Comparison of ENCODE assay signal across 25 mouse cellular contexts in the genomic region with DNA sequence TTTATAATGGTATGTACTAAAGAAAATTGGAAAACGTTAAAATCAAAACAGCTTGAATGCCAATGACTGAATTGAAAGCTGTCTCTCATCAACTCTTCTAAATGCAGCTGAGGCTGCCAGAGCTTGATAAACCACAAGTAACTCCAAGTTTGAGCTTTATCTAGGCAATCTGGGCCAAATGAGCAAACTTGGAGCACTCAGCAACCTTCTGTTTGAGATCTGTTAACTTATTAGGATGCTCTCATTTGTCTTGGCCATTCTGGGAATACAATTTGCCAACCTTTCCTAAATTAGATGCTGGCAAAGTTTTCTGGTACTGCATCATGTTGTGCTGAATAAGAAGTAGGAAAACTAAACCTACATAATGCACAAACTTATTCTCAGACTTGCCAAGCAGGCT. TPM values are rescaled to one million over a fixed set of nuclear protein-coding genes. Genes with fewer than 3 reads are reported as not detected.
A peak's percentile ranks its signal among the peaks of the same experiment; 100 is the strongest.
DNase-seq lines count a peak whose midpoint lies in the region; ATAC-seq and TF ChIP-seq lines count a peak whose summit lies in the region.
"Had no signal": no experiment of that assay in that cellular context is flagged by ENCODE, and none has a peak within 500 bp of the region (broad histone marks: within the 10 kb centered on the region; RNA-seq: fewer than 3 reads in every experiment).

No protein-coding gene starts in this region.

- no peak overlapping the region for H3K4me2 ChIP-seq in embryonic facial prominence, embryonic 14.5 days (ENCODE audit: low read depth, low read length)
- H3K4me2 ChIP-seq in hindbrain, postnatal 0 days (ENCODE audit: low read depth, low read length) = no peak overlapping the region
- H3K4me2 ChIP-seq in hindbrain, embryonic 16.5 days (ENCODE audit: low read length) = no peak overlapping the region
- no peak overlapping the region for H3K4me2 ChIP-seq in midbrain, postnatal 0 days (ENCODE audit: low read depth, low read length, poor library complexity, severe bottlenecking)
- H3K4me2 ChIP-seq in midbrain, embryonic 11.5 days = no peak overlapping the region
- H3K4me2 ChIP-seq: embryonic facial prominence, embryonic 12.5 days; heart, embryonic 11.5 days; heart, embryonic 15.5 days; hindbrain, embryonic 13.5 days had no signal

- H3K27me3 ChIP-seq in embryonic facial prominence, embryonic 14.5 days (replicated peaks; ENCODE audit: control insufficient read depth, insufficient read depth, low read length) = no peaks in the 10 kb centered on the region
- no peaks in the 10 kb centered on the region for H3K27me3 ChIP-seq in embryonic facial prominence, embryonic 10.5 days (replicated peaks; ENCODE audit: low read depth, poor library complexity, severe bottlenecking)
- no peaks in the 10 kb centered on the region for H3K27me3 ChIP-seq in hindbrain, postnatal 0 days (ENCODE audit: insufficient read depth, low read length)
- H3K27me3 ChIP-seq in hindbrain, embryonic 16.5 days (replicated peaks; ENCODE audit: control insufficient read depth, insufficient read depth, low read length) = no peaks in the 10 kb centered on the region
- no peaks in the 10 kb centered on the region for H3K27me3 ChIP-seq in midbrain, postnatal 0 days (ENCODE audit: insufficient read depth, low read length)
- H3K27me3 ChIP-seq in midbrain, embryonic 11.5 days (ENCODE audit: control insufficient read depth, insufficient read depth, low read length) = no peaks in the 10 kb centered on the region
- H3K27me3 ChIP-seq: embryonic facial prominence, embryonic 12.5 days; heart, embryonic 15.5 days; hindbrain, embryonic 13.5 days had no signal

- no peak overlapping the region for H3K27ac ChIP-seq in embryonic facial prominence, embryonic 14.5 days (replicated peaks; ENCODE audit: low read depth, low read length)
- no peak overlapping the region for H3K27ac ChIP-seq in embryonic facial prominence, embryonic 10.5 days (replicated peaks)
- no peak overlapping the region for H3K27ac ChIP-seq in hindbrain, postnatal 0 days
- no peak overlapping the region for H3K27ac ChIP-seq in hindbrain, embryonic 16.5 days (ENCODE audit: low read depth, low read length)
- no peak overlapping the region for H3K27ac ChIP-seq in midbrain, postnatal 0 days (ENCODE audit: low read depth, low read length)
- H3K27ac ChIP-seq in midbrain, embryonic 11.5 days (ENCODE audit: low read depth, low read length) = no peak overlapping the region
- H3K27ac ChIP-seq: embryonic facial prominence, embryonic 12.5 days; heart, embryonic 15.5 days; hindbrain, embryonic 13.5 days had no signal

- no peaks in the 10 kb centered on the region for H3K4me1 ChIP-seq in embryonic facial prominence, embryonic 14.5 days (ENCODE audit: control insufficient read depth, insufficient read depth, low read length)
- H3K4me1 ChIP-seq in embryonic facial prominence, embryonic 10.5 days = no peaks in the 10 kb centered on the region
- no peaks in the 10 kb centered on the region for H3K4me1 ChIP-seq in hindbrain, postnatal 0 days (ENCODE audit: insufficient read depth, low read length)
- no peaks in the 10 kb centered on the region for H3K4me1 ChIP-seq in hindbrain, embryonic 16.5 days (ENCODE audit: control insufficient read depth, insufficient read depth, low read depth, low read length)
- no peaks in the 10 kb centered on the region for H3K4me1 ChIP-seq in midbrain, postnatal 0 days (ENCODE audit: insufficient read depth, low read length)
- H3K4me1 ChIP-seq in midbrain, embryonic 11.5 days (ENCODE audit: control insufficient read depth, insufficient read depth, low read length) = no peaks in the 10 kb centered on the region
- H3K4me1 ChIP-seq: embryonic facial prominence, embryonic 12.5 days; heart, embryonic 15.5 days; hindbrain, embryonic 13.5 days had no signal

- H3K4me3 ChIP-seq in embryonic facial prominence, embryonic 14.5 days (ENCODE audit: low read depth, low read length) = no peak overlapping the region
- no peak overlapping the region for H3K4me3 ChIP-seq in embryonic facial prominence, embryonic 10.5 days
- no peak overlapping the region for H3K4me3 ChIP-seq in hindbrain, postnatal 0 days (ENCODE audit: low read length)
- H3K4me3 ChIP-seq in hindbrain, embryonic 16.5 days (ENCODE audit: low read length) = no peak overlapping the region
- H3K4me3 ChIP-seq in midbrain, postnatal 0 days (ENCODE audit: low read depth, low read length) = no peak overlapping the region
- no peak overlapping the region for H3K4me3 ChIP-seq in midbrain, embryonic 11.5 days (ENCODE audit: low read depth, low read length)
- H3K4me3 ChIP-seq: embryonic facial prominence, embryonic 12.5 days; heart, embryonic 15.5 days; hindbrain, embryonic 13.5 days had no signal

- DNase-seq in embryonic facial prominence, embryonic 14.5 days (ENCODE audit: low spot score) = peak; percentile 56
- no peak for DNase-seq in embryonic facial prominence, embryonic 10.5 days (ENCODE audit: low spot score)
- peak; percentile 3 for DNase-seq in hindbrain, postnatal 0 days (ENCODE audit: low spot score)
- peak; percentile 5 for DNase-seq in midbrain, postnatal 0 days (ENCODE audit: low spot score)
- DNase-seq in midbrain, embryonic 11.5 days (ENCODE audit: low spot score, missing footprints) = no peak
- no peak for DNase-seq in cerebellum, adult 9-11 months
- DNase-seq: adrenal gland, adult 8-10 months; adrenal gland, postnatal 36 days; B cell, adult 2 months; cerebellum, adult 18-20 months; cerebellum, postnatal 10 days; embryo, embryonic 11 days; gastrocnemius, postnatal 10 days; heart, adult 18-20 months; heart, postnatal 14 days had no signal

- TF ChIP-seq CTCF in hindbrain, postnatal 0 days (IDR thresholded peaks at IDR 0.05; ENCODE audit: low read depth) = no peak
- no peak for TF ChIP-seq CTCF in midbrain, postnatal 0 days (IDR thresholded peaks at IDR 0.05)

- no peaks in the 10 kb centered on the region for H3K9me3 ChIP-seq in embryonic facial prominence, embryonic 14.5 days (ENCODE audit: control insufficient read depth, low read length)
- no peaks in the 10 kb centered on the region for H3K9me3 ChIP-seq in embryonic facial prominence, embryonic 10.5 days
- no peaks in the 10 kb centered on the region for H3K9me3 ChIP-seq in hindbrain, postnatal 0 days (ENCODE audit: low read length)
- H3K9me3 ChIP-seq in hindbrain, embryonic 16.5 days (ENCODE audit: control insufficient read depth, low read length) = no peaks in the 10 kb centered on the region
- H3K9me3 ChIP-seq in midbrain, postnatal 0 days (ENCODE audit: low read length) = no peaks in the 10 kb centered on the region
- H3K9me3 ChIP-seq in midbrain, embryonic 11.5 days (ENCODE audit: control insufficient read depth, low read length) = no peaks in the 10 kb centered on the region
- H3K9me3 ChIP-seq: embryonic facial prominence, embryonic 12.5 days; G1E; heart, embryonic 15.5 days; hindbrain, embryonic 13.5 days had no signal

- H3K9ac ChIP-seq in embryonic facial prominence, embryonic 14.5 days (ENCODE audit: low read depth, low read length) = no peak overlapping the region
- H3K9ac ChIP-seq in hindbrain, postnatal 0 days (replicated peaks; ENCODE audit: low read length) = no peak overlapping the region
- H3K9ac ChIP-seq in hindbrain, embryonic 16.5 days (ENCODE audit: low read depth, low read length) = no peak overlapping the region
- no peak overlapping the region for H3K9ac ChIP-seq in midbrain, postnatal 0 days (replicated peaks; ENCODE audit: low read length, poor library complexity, severe bottlenecking)
- no peak overlapping the region for H3K9ac ChIP-seq in midbrain, embryonic 11.5 days (ENCODE audit: low read length)
- H3K9ac ChIP-seq: embryonic facial prominence, embryonic 12.5 days; heart, embryonic 15.5 days; hindbrain, embryonic 13.5 days had no signal

- WGBS in embryonic facial prominence, embryonic 14.5 days = 33% methylated on average over 1 of the region's 1 CpGs
- WGBS in embryonic facial prominence, embryonic 10.5 days = 61% methylated on average over 1 of the region's 1 CpGs
- 60% methylated on average over 1 of the region's 1 CpGs for WGBS in hindbrain, postnatal 0 days
- WGBS in hindbrain, embryonic 16.5 days = 55% methylated on average over 1 of the region's 1 CpGs
- 64% methylated on average over 1 of the region's 1 CpGs for WGBS in midbrain, postnatal 0 days
- 74% methylated on average over 1 of the region's 1 CpGs for WGBS in midbrain, embryonic 11.5 days

- no peaks in the 10 kb centered on the region for H3K36me3 ChIP-seq in embryonic facial prominence, embryonic 14.5 days (ENCODE audit: control insufficient read depth, insufficient read depth, low read length)
- H3K36me3 ChIP-seq in embryonic facial prominence, embryonic 10.5 days (replicated peaks) = no peaks in the 10 kb centered on the region
- H3K36me3 ChIP-seq in hindbrain, postnatal 0 days (ENCODE audit: insufficient read depth, low read length) = no peaks in the 10 kb centered on the region
- no peaks in the 10 kb centered on the region for H3K36me3 ChIP-seq in hindbrain, embryonic 16.5 days (ENCODE audit: control insufficient read depth, insufficient read depth, low read length)
- no peaks in the 10 kb centered on the region for H3K36me3 ChIP-seq in midbrain, postnatal 0 days (ENCODE audit: insufficient read depth, low read length)
- no peaks in the 10 kb centered on the region for H3K36me3 ChIP-seq in midbrain, embryonic 11.5 days (ENCODE audit: control insufficient read depth, insufficient read depth, low read length)
- H3K36me3 ChIP-seq: embryonic facial prominence, embryonic 12.5 days; G1E; heart, embryonic 15.5 days; hindbrain, embryonic 13.5 days had no signal

- no peak for ATAC-seq in embryonic facial prominence, embryonic 14.5 days (ENCODE audit: low read depth)
- no peak for ATAC-seq in hindbrain, postnatal 0 days
- no peak for ATAC-seq in hindbrain, embryonic 16.5 days
- no peak for ATAC-seq in midbrain, postnatal 0 days (ENCODE audit: low FRiP score)
- ATAC-seq in midbrain, embryonic 11.5 days (ENCODE audit: low FRiP score) = no peak
- ATAC-seq: CD4-positive, CD25-positive, alpha-beta regulatory T cell, adult 4 months; intestine, embryonic 16.5 days had no signal

RNA-seq across cellular contexts. Expression of gene Tmem196, which starts 55.6 kb away (rescaled TPM):
- polyA plus RNA-seq in embryonic facial prominence, embryonic 14.5 days (2014; fragmentation: Nextera tagmentation; extraction: Ambion mirVana) = 0.33 and 0.98 TPM in 2 replicates
- polyA plus RNA-seq in embryonic facial prominence, embryonic 10.5 days (2016; fragmentation: Nextera tagmentation; extraction: Ambion mirVana) = 0.58 and 0.70 TPM in 2 replicates
- 13.8 and 14.5 TPM in 2 replicates for total RNA-seq in hindbrain, postnatal 0 days (2014; rRNA removed)
- polyA plus RNA-seq in hindbrain, postnatal 0 days (2015; fragmentation: Nextera tagmentation; extraction: Ambion mirVana) = 16.4 and 18.6 TPM in 2 replicates
- 17.2 and 19.1 TPM in 2 replicates for polyA plus RNA-seq in hindbrain, embryonic 16.5 days (2015; fragmentation: Nextera tagmentation; extraction: Ambion mirVana)
- total RNA-seq in midbrain, postnatal 0 days (2014; rRNA removed) = 13.3 and 27.8 TPM in 2 replicates
- 16.5 and 17.9 TPM in 2 replicates for polyA plus RNA-seq in midbrain, postnatal 0 days (2015; fragmentation: Nextera tagmentation; extraction: Ambion mirVana)
- 1.4 and 1.8 TPM in 2 replicates for polyA plus RNA-seq in midbrain, embryonic 11.5 days (2014; fragmentation: Nextera tagmentation; extraction: Ambion mirVana)
- total RNA-seq: common myeloid progenitor, adult 5-6 weeks; hematopoietic stem cell, adult 5-6 weeks had no signal
- polyA plus RNA-seq: CD4-positive, CD25-positive, alpha-beta regulatory T cell, adult 4 months; G1E had no signal

Comparison
In these comparisons a context has a peak if more than half of its experiments do, and no peak if none do; other contexts are left out.
1. DNase-seq: peak in embryonic facial prominence, embryonic 14.5 days (single experiment), hindbrain, postnatal 0 days (single experiment) and midbrain, postnatal 0 days (single experiment); none in embryonic facial prominence, embryonic 10.5 days (single experiment), midbrain, embryonic 11.5 days (single experiment) and cerebellum, adult 9-11 months (single experiment).